Mouse (Mus musculus) C2C12 (cell line): ENCODE results near the gene Soga1. TPM values are rescaled to one million over a fixed set of nuclear protein-coding genes. Genes with fewer than 3 reads are reported as not detected.
A peak's percentile ranks its signal among the peaks of the same experiment; 100 is the strongest.

Source experiments
- H3K27me3 ChIP-seq: one replicate; pipeline ENCODE4 v1.6.1; 2011; ENCODE audit not compliant: control insufficient read depth, insufficient read depth, insufficient read length
- H3K36me3 ChIP-seq: one replicate; pipeline ENCODE4 v1.6.1; 2011; ENCODE audit not compliant: control insufficient read depth, insufficient read depth
- H3K4me3 ChIP-seq: one replicate; pipeline ENCODE4 v1.5.1; 2011; ENCODE audit warnings: mild to moderate bottlenecking, control low read depth; ENCODE audit not compliant: poor library complexity, insufficient read depth, severe bottlenecking
- H3K79me2 ChIP-seq: one replicate; pipeline ENCODE4 v1.6.1; 2011; ENCODE audit not compliant: control insufficient read depth, insufficient read depth
- H3K79me3 ChIP-seq: one replicate; pipeline ENCODE4 v1.6.1; 2011; ENCODE audit warnings: low read depth, control low read depth
- H3ac ChIP-seq: one replicate; pipeline ENCODE3; 2011; ENCODE audit warnings: low read depth; ENCODE audit not compliant: control insufficient read depth, insufficient read length
- CEBPB ChIP-seq: IDR thresholded peaks from one replicate; pipeline ENCODE4 v1.6.1; 2011; ENCODE audit warnings: low read depth, mild to moderate bottlenecking, control low read depth, moderate library complexity
- CTCF ChIP-seq: IDR thresholded peaks from one replicate; pipeline ENCODE4 v1.5.1; 2011; ENCODE audit not compliant: control insufficient read depth, insufficient read depth, insufficient read length
- FOSL1 ChIP-seq: IDR thresholded peaks from one replicate; pipeline ENCODE4 v1.8.0; 2011; ENCODE audit warnings: mild to moderate bottlenecking, low read length; ENCODE audit not compliant: poor library complexity, insufficient read depth, severe bottlenecking
- MAX ChIP-seq: IDR thresholded peaks from one replicate; pipeline ENCODE4 v1.6.1; 2011; ENCODE audit warnings: mild to moderate bottlenecking, control low read depth
- MYOD1 ChIP-seq: IDR thresholded peaks from one replicate; pipeline ENCODE4 v1.6.1; 2011; ENCODE audit warnings: low read depth; ENCODE audit not compliant: control insufficient read depth, insufficient read length
- MYOG ChIP-seq: IDR thresholded peaks from one replicate; pipeline ENCODE4 v1.6.1; 2011; ENCODE audit not compliant: control insufficient read depth, insufficient read length; ENCODE audit errors: extremely low read depth
- USF1 ChIP-seq: IDR thresholded peaks from one replicate; pipeline ENCODE4 v1.6.1; 2011; ENCODE audit warnings: low read depth, mild to moderate bottlenecking, control low read depth, moderate library complexity
- polyA plus RNA-seq: library from polyadenylated mRNA; unstranded; fragments of >200 nt; fragmentation: generic; extraction: Trizol; gene quantifications from one replicate; pipeline ENCODE4 v1.2.1, GENCODE M21; 2012; ENCODE audit warnings: missing spikeins

Gene Soga1
- polyA plus RNA-seq, 1 experiment = 13.9 TPM

DNA sequence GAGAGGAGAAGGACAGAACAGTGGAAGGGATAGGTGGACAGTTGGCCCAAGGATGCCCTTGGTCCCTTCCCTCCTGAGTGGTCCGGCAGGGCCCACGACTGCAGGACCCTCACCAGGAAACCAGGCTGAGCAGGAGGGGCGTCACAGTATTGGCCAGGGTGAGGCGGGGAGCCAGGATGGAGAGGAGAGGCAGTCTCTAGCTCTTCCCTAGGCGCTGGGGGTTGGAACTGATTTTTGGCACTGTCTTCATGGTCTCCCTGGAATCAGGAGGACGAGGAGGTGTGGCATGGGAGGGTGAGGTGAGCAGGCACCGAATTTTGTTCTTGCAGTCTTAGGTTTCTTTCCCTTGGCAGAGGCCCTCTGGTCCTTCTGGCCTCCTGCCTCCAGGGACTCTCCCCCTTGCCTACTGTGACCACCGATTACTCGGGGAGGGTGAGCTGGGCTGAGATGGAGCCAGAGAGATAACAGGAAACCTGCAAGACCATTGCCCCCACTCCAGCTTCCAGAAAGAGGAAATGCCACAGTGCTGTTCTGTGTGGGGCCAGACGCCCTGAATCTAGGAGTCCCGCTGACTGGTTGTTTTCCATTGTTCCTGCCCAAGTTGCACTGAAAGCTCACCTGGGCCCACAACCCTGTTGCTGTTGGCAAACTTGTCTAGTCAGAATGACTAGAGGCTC, 68.3 kb downstream of the Soga1 start:
- Histone ChIP-seq H3K36me3 (peaks cover 9% of the 10 kb centered on the region), H3ac (no peak overlapping the region), H3K79me2 (peaks cover 10% of the 10 kb centered on the region), H3K4me3 (no peak overlapping the region), H3K27me3 (no peaks in the 10 kb centered on the region), H3K79me3 (peaks cover 1% of the 10 kb centered on the region)
- TF ChIP-seq CTCF (no peak), USF1 (no peak), MYOG (no peak), CEBPB (no peak), FOSL1 (no peak), MAX (no peak), MYOD1 (no peak)

GRCm38 (mm10) chr2:157010121-157010520, 68.9 kb downstream of the Soga1 start:
- TF ChIP-seq FOSL1 (no peak), MAX (no peak), CTCF (no peak), MYOD1 (no peak), MYOG (no peak), CEBPB (no peak), USF1 (no peak)

GRCm38 (mm10) chr2:157008509-157008908, 70.5 kb downstream of the Soga1 start:
- H3K36me3 ChIP-seq = peaks cover 18% of the 10 kb centered on the region
- H3ac ChIP-seq = no peak overlapping the region
- H3K27me3 ChIP-seq = no peaks in the 10 kb centered on the region
- no peak for TF ChIP-seq MYOG
- no peak for TF ChIP-seq USF1
- TF ChIP-seq MAX = no peak
- no peak for TF ChIP-seq CEBPB
- TF ChIP-seq MYOD1 = no peak
- TF ChIP-seq CTCF = no peak
- no peak for TF ChIP-seq FOSL1
- H3K4me3 ChIP-seq = no peak overlapping the region
- H3K79me2 ChIP-seq = peaks cover 18% of the 10 kb centered on the region
- peaks cover 5% of the 10 kb centered on the region for H3K79me3 ChIP-seq

More at GRCm38 (mm10) chr2:157010121-157010520, 68.9 kb downstream of the Soga1 start:
- H3K79me2 ChIP-seq = peaks cover 16% of the 10 kb centered on the region
- H3K27me3 ChIP-seq = no peaks in the 10 kb centered on the region
- no peak overlapping the region for H3ac ChIP-seq
- H3K79me3 ChIP-seq = peaks cover 5% of the 10 kb centered on the region
- H3K4me3 ChIP-seq = no peak overlapping the region
- H3K36me3 ChIP-seq = peaks cover 11% of the 10 kb centered on the region

GRCm38 (mm10) chr2:157007234-157007596, 71.8 kb downstream of the Soga1 start:
- Histone ChIP-seq H3K4me3 (peak overlapping the region; percentile 61), H3K27me3 (no peaks in the 10 kb centered on the region), H3ac (peak overlapping the region; percentile 66), H3K36me3 (peaks cover 29% of the 10 kb centered on the region), H3K79me2 (peaks cover 18% of the 10 kb centered on the region), H3K79me3 (peaks cover 5% of the 10 kb centered on the region)
- TF ChIP-seq MYOD1 (no peak), MYOG (no peak), CEBPB (no peak), USF1 (no peak), CTCF (no peak), FOSL1 (no peak), MAX (no peak)

- Histone ChIP-seq H3K79me2 (peaks cover 18% of the 10 kb centered on the region), H3K36me3 (peaks cover 29% of the 10 kb centered on the region), H3K4me3 (peak within 1 kb of the TSS; percentile 61), H3K79me3 (peaks cover 5% of the 10 kb centered on the region), H3K27me3 (no peaks in the 10 kb centered on the region), H3ac (peak within 1 kb of the TSS; percentile 66)
- TF ChIP-seq FOSL1 (no peak), USF1 (peak; percentile 95), MYOD1 (no peak), MAX (peak; percentile 69), MYOG (no peak), CEBPB (peak; percentile 46), CTCF (no peak)
Measured at GRCm38 (mm10) chr2:157006511-157007233, 72.4 kb downstream of the Soga1 start, which contains the start of gene Dsn1. Gene Dsn1, minus strand, starts transcription at chr2:157007154.

- Histone ChIP-seq H3ac (no peak overlapping the region), H3K79me3 (peaks cover 5% of the 10 kb centered on the region), H3K4me3 (no peak overlapping the region), H3K36me3 (peaks cover 63% of the 10 kb centered on the region), H3K79me2 (peaks cover 18% of the 10 kb centered on the region), H3K27me3 (no peaks in the 10 kb centered on the region)
- TF ChIP-seq MYOD1 (no peak), MYOG (no peak), CEBPB (no peak), MAX (no peak), USF1 (no peak), CTCF (no peak), FOSL1 (no peak)
Measured at GRCm38 (mm10) chr2:157002321-157002720, 76.7 kb downstream of the Soga1 start.
